Mouse (Mus musculus) ES-CJ7 (cell line): Measurements from ENCODE around the gene Pstk.
"Not testable (repeated sequence)": the region's sequence is repeated elsewhere in the genome, so short reads cannot be mapped to it uniquely, and the experiment has no call there.

Experiments used
- DNase-seq: peaks from one replicate; pipeline ENCODE4 v3.0.0; 2011; ENCODE audit warnings: low read depth, low spot score

The Pstk gene

GRCm38 (mm10) chr7:131370648-131371469 lies at the start of gene Pstk:
Gene Pstk (plus strand): TSS chr7:131371141.
- peak; percentile 91 for DNase-seq

DNA sequence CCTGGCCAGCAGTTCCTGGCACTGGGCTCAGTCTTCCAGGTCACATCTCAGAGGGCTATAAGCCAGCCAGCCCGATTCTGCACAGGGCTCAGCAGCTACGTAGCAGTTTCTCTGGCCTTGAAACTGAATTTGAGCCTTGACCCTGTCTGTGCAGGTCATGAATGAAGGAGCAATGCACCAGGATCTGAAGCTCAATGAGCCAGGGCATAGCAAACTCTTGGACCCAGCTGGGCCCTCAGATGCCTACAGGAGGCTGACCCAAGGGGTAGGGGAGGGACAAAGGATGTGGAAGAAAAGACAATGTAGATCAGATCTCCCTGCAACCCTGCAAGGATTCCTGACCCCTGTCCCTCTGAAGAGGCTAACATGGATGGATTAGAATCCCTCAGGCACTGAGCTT lies 48.7 kb upstream of the Pstk start, which contains the start of gene Cuzd1:
TSS of gene Cuzd1 (minus strand) at position 101 of the 400 bp plus-strand sequence.
- no peak for DNase-seq

- no peak for DNase-seq
Observed at GRCm38 (mm10) chr7:131327054-131327453, 43.9 kb upstream of the Pstk start.

DNA sequence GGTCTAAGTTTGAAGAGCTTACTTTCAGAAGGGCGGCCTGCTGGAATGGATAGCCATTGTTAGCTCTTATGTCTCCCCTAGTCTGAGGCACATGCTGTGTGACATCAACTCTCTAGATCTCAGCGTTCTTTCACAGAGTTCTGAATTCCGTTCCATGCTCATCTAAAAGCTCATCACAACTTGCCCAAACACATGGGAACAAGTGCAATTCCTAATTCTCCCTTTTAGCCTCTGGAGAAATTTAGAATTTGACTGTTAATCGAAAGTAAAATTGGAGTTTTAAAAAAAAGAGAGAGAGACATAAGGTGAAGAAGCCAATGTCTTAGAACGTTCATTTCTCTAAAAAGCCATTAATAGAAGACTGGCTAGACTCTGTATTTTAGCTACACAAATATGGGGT lies 41.5 kb upstream of the Pstk start, which contains the start of gene Fam24b:
TSS of gene Fam24b (minus strand) at position 101 of the 400 bp plus-strand sequence.
- DNase-seq, result no peak

GRCm38 (mm10) chr7:131331688-131332087 lies 39.3 kb upstream of the Pstk start:
- no peak for DNase-seq

GRCm38 (mm10) chr7:131333564-131333963 lies 37.4 kb upstream of the Pstk start, which contains the start of gene Fam24a:
Gene Fam24a (plus strand): TSS chr7:131333864.
- no peak for DNase-seq

- peak; percentile 14 for DNase-seq
Observed at GRCm38 (mm10) chr7:131337502-131338068, 33.4 kb upstream of the Pstk start.

GRCm38 (mm10) chr7:131345856-131346541 lies 24.9 kb upstream of the Pstk start:
- DNase-seq, result no peak

GRCm38 (mm10) chr7:131356105-131356504 lies 14.8 kb upstream of the Pstk start:
- no peak for DNase-seq

DNA sequence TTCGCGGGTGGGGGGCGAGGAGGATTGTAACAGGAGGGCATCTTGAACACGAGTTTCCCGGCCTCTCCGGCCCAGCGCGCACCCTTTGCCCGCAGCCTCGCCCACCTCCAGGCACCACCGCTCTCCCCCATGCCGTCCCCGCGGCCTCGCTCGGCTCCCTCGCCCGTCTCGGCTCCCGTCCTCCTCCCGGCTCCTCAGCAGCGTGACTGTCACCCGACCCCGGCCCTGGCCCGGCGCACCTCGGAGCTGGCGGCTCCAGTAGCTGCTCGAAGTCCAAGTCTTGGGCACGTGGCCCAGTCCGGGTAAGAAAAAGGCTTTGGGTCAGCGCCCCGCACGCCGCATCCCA lies 8.7 kb upstream of the Pstk start:
- DNase-seq, result no peak

DNA sequence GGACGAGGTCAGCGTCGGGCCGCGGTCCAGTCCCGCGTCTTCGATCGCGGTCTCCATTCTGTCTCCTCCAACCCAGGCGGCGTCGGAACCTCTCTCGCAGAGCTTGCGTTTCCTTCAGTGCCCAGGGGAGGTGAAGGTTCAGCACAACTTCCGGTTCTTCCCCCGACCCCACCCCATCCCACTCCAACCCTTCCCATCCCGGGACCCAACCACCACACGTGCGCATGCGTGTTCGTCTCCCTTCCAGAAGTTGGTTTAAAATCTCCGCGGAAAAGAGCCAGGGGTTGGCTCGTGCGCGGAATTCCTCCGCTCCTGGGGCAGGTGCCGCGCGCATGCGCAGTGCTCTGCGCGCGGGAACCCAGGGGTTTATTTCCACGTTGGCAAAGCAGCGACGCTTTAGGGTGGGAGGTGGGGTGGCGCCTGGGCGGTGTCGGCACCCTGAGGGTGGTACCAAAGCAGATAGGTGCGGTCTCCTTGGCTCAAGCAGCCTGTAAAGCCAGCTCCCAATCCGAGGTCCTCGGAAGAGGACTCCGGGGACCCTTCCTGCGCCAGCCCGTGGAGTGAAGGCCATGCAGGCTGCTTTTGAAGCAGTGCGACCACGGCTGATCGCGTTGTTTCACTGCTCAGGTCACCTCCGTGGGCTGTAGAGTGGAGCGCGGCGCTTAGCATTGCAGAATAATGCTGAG lies 8.2 kb upstream of the Pstk start, which contains the start of gene 2310057M21Rik:
TSS of gene 2310057M21Rik (minus strand) at position 145 of the 686 bp plus-strand sequence.
- DNase-seq, result peak; percentile 99

DNA sequence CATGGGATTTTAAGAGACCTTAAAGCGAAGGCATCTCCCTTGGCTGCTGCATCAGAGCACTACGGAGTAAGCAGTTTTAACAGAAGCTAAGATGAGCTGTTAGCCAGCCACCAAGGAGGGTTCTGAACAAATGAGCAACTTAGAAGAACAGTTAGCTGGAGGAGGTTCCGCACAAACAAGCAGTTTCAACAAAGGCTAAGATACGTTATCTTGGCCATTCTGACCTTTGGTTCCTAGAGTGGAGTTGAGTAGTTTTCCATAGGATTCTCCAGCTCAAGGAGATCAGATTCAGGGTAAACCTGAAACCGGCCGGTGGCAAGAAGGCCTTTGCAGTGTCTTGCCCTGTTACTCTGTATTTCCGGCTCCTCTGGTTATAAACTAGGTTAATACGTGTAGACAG lies 6.8 kb upstream of the Pstk start:
- DNase-seq, result no peak

- no peak for DNase-seq
Observed at GRCm38 (mm10) chr7:131371470-131371860, 524 bp downstream of the Pstk start.

DNA sequence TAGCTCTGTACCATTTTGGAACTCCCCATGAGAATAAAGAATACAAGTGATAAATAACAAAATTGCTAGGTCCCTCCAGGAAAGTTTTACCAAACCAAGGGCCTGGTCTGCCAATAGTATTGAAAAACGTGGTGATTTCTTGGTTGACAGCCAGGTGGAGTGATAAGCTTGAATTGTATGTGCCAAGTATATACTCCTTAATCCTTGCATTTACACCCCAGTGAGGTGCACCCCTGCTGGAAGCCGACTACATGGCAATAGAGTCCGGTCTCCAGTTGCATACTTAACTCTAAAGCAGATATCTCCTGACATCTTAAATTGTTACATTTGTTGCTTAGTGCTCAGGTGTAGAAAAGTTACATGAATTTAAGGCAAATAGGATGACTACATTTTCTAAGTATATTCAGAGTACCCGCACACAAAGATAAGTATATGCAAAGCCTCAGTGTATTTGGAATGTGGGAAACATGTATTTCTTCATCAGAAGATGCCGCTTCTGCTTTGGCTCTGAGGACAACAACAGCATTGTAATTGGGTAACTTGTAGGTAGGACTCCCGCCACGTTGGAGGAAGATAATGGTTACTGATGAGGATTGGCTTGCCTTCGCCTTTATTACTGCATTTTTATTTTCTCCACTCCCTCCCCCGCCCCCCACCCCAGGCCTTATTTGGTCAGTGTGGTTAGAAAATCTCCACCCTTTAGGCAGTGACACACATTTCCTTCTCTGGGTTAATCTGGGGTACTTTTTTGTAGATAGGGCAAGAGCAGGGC lies 1.1 kb downstream of the Pstk start:
- DNase-seq, result peak; percentile 34

DNA sequence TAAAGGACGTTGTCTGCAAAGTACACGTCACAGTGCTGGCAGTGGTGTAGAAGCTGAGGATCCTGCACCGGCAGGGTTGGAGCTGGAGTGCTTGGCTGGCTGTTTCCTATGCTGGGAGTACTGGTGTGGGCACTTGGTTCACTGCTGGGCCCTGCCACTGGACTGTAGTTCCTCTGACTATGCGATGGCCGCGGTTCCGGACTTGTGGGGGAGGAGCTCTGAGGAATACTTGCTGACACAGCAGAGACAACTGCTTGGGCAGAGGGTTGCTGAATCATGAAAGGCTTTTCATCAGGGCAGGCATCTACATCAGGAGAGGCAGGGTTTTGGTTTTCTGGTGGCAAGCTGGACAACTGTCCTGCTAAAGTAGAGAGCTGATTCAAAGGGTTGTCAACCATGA lies 20.8 kb downstream of the Pstk start:
- not testable (repeated sequence) for DNase-seq

DNA sequence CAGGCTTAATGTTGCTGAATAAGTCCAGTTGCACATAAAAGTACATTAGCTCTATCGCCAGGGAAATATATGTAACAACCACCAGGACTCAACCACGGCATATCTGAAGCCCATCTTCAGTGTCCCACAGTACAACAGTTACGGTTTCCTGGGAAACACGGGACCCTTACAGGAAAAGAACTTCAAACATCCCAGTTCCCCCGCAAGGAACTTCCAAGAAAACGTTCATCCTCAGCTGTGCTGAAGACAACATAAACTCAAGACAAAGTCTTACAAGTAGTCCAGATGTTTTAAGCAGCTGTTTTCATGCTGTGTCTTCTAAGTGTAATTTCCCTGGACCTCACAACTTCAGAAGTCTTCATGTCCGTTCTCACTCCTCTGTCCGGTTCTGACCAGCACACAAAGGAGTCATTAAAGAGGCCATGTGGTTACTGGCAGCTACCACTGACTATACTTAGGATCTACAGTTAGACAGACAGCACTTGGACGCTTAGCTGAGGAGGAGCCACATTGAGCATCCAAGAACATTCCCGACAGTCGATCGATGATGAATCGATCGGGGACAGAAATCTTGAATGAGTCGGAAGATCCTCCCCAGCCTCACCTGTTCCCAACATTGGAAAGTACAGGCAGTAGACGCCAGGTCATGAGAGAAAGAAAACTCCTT lies 38.5 kb downstream of the Pstk start:
- DNase-seq, result peak; percentile 36

DNA sequence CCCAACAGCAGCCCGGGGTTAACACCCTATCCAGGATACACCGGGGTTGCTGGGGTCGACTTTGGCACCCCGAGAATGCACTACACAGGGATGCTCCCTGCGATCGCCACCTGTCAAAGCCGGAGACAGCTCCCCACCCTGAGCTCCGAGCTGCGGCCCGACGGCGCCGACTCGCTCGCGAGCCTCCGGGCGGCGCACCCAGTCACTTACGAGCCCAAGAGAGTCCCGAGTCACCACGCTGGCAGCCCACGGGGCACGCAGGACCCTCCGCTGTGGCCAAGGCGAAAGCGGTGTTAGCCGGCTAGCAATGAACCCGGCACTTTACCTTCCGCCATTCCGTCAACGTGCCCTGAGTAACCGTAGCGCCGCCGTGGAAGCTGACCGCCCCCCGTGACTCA lies 39.0 kb downstream of the Pstk start:
- DNase-seq, result peak; percentile 12

DNA sequence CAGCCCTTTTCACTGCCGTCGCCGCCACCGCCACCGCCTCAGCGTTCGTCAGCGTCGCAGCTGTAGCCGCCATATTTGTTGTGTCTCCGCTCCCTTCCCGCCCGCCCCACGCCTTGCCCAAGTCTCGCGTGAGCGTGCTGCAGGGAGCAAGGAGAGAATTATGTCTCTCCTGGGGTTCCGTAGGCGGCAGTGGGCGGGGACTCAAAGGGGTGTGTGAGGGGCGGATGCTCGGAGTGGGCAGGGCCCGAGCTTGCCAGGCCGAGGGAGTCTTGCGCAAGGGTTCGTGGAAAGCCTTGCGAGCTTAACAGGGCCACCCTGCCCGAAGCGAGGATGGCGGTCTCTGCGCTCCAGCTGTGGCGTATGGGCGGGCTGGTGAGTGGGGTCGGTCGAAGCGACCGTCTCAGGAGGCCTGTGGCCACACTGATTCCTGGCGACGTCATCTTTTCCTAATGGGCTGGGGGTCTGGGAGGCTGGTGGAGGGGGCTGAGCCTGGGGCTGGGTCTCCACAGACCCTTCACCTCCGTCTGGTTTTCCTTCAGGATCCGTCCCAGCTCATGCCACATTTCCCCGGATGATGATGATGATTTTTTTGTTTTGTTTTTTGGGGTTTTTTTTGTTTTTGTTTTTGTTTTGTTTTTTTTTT lies 39.6 kb downstream of the Pstk start, which contains the start of the genes Ikzf5 and Acadsb:
TSS of gene Ikzf5 (minus strand) at position 106 of the 643 bp plus-strand sequence.
TSS of gene Acadsb (plus strand) at position 186 of the 643 bp plus-strand sequence.
- peak; percentile 98 for DNase-seq

DNA sequence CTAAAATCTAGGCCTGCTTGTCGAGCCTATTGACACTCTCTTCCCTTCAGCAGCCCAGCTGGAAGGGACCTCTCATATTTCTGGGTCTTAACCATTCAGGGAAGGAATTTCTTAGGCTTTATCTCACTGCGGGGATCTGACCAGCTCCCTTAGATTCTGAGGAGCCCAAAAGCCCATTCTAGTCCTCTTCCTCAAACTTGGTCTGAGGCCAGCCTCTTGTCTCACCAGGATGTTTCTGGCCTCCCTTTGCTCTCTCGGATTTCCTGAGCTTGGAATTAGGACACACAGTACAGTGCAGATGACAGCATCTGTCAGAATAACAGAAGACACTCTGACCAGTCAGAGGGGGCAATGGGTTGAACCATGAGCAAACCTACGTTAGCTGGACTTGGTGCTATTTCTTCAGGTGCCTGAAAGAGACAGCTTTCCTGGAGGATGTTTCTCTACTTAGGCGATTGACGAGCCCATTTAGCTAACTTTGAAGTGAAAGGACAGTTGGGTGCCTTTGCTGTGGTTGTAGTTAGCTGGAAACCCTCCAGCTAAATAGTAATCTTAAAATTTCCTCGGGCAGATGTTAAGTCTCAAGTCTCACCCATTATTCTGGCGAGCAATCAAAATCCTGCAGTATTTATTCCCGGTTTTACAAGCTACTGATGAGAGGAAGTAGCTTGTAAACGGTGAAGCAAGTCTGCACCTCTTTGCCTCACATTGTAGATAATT lies 40.4 kb downstream of the Pstk start:
- no peak for DNase-seq
